Mouse (Mus musculus) MEL (cell line): ENCODE measurements around the gene H2-Ob. TPM values are rescaled to one million over a fixed set of nuclear protein-coding genes. Genes with fewer than 3 reads are reported as not detected.

Experiments used
- DNase-seq: peaks from one replicate; pipeline ENCODE4 v3.0.0; 2011; ENCODE audit warnings: low read depth, low spot score
- H3K27ac ChIP-seq: 2 replicates; pipeline ENCODE4 v1.5.1; 2012; ENCODE audit warnings: low read depth, mild to moderate bottlenecking, control low read depth, low read length, moderate library complexity; ENCODE audit not compliant: control insufficient read depth
- H3K27me3 ChIP-seq, 2 experiments: fragments of 150-350 bp in 1 of 2; sonication (generic) in 1 of 2; 2 replicates each; pipeline ENCODE4 v1.6.1; 2012; ENCODE audit warnings: low read length in 2 of 2, mild to moderate bottlenecking in 2 of 2, improper control_type of control experiment in 1 of 2, moderate library complexity in 1 of 2; ENCODE audit not compliant: insufficient read depth in 2 of 2, control insufficient read depth in 1 of 2
- H3K36me3 ChIP-seq, 2 experiments: 2 replicates each; pipeline ENCODE4 v1.6.1; 2012 to 2014; ENCODE audit warnings: low read length in 2 of 2, improper control_type of control experiment in 1 of 2, inconsistent platforms in 1 of 2, mild to moderate bottlenecking in 1 of 2; ENCODE audit not compliant: insufficient read depth in 2 of 2, control insufficient read depth in 1 of 2
- H3K4me1 ChIP-seq, 2 experiments: fragments of 150-350 bp in 1 of 2; sonication (generic) in 1 of 2; 2 replicates each; pipeline ENCODE4 v1.6.1; 2012; ENCODE audit warnings: low read length in 2 of 2, improper control_type of control experiment in 1 of 2, mild to moderate bottlenecking in 1 of 2; ENCODE audit not compliant: insufficient read depth in 2 of 2, control insufficient read depth in 1 of 2
- H3K4me3 ChIP-seq, 2 experiments: fragments of 150-350 bp in 1 of 2; sonication (generic) in 1 of 2; 2 replicates each; pipeline ENCODE4 v1.5.1; 2012; ENCODE audit warnings: low read depth in 2 of 2, low read length in 2 of 2, mild to moderate bottlenecking in 2 of 2, moderate library complexity in 2 of 2, control low read depth in 1 of 2, improper control_type of control experiment in 1 of 2; ENCODE audit not compliant: control insufficient read depth in 1 of 2, insufficient read depth in 1 of 2
- H3K79me2 ChIP-seq: 2 replicates; pipeline ENCODE4 v1.6.1; 2012; ENCODE audit warnings: mild to moderate bottlenecking, low read length, moderate library complexity; ENCODE audit not compliant: control insufficient read depth, poor library complexity, insufficient read depth
- H3K9ac ChIP-seq: 2 replicates; pipeline ENCODE4 v1.6.1; 2012; ENCODE audit warnings: low read depth, mild to moderate bottlenecking, control low read depth, low read length, moderate library complexity; ENCODE audit not compliant: control insufficient read depth, poor library complexity, severe bottlenecking
- H3K9me3 ChIP-seq: fragments of 150-350 bp; sonication (generic); replicated peaks from 2 replicates; pipeline ENCODE4 v1.6.1; 2012; ENCODE audit warnings: mild to moderate bottlenecking, low read length, improper control_type of control experiment, moderate library complexity; ENCODE audit not compliant: insufficient read depth
- BHLHE40 ChIP-seq: IDR thresholded peaks from 2 replicates; pipeline ENCODE4 v1.6.1; 2012; ENCODE audit warnings: low read depth, mild to moderate bottlenecking, inconsistent platforms, low read length, improper control_type of control experiment, borderline replicate concordance
- CHD1 ChIP-seq: IDR thresholded peaks from 2 replicates; pipeline ENCODE4 v1.6.1; 2012; ENCODE audit warnings: low read depth, mild to moderate bottlenecking, inconsistent platforms, low read length, improper control_type of control experiment
- E2F4 ChIP-seq: IDR thresholded peaks from 2 replicates; pipeline ENCODE4 v1.6.1; 2011; ENCODE audit warnings: low read depth, low read length, improper control_type of control experiment, borderline replicate concordance
- ETS1 ChIP-seq: IDR thresholded peaks from 2 replicates; pipeline ENCODE4 v1.6.1; 2012; ENCODE audit warnings: low read depth, mild to moderate bottlenecking, inconsistent platforms, low read length, improper control_type of control experiment, moderate library complexity
- GATA1 ChIP-seq: IDR thresholded peaks from 2 replicates; pipeline ENCODE4 v1.6.1; 2011; ENCODE audit warnings: low read depth, low read length, improper control_type of control experiment
- HCFC1 ChIP-seq: IDR thresholded peaks from 2 replicates; pipeline ENCODE4 v1.6.1; 2012; ENCODE audit warnings: low read depth, mild to moderate bottlenecking, inconsistent platforms, low read length, improper control_type of control experiment, moderate library complexity
- MAZ ChIP-seq: IDR thresholded peaks from 2 replicates; pipeline ENCODE4 v1.6.1; 2012; ENCODE audit warnings: low read depth, mild to moderate bottlenecking, inconsistent platforms, low read length, improper control_type of control experiment
- MXI1 ChIP-seq: IDR thresholded peaks from 2 replicates; pipeline ENCODE4 v1.6.1; 2011; ENCODE audit warnings: mild to moderate bottlenecking, low read depth, low read length, improper control_type of control experiment
- MYB ChIP-seq: IDR thresholded peaks from 2 replicates; pipeline ENCODE4 v1.6.1; 2011; ENCODE audit warnings: mild to moderate bottlenecking, low read depth, low read length, improper control_type of control experiment
- NELFE ChIP-seq: IDR thresholded peaks from 2 replicates; pipeline ENCODE4 v1.6.1; 2011; ENCODE audit warnings: low read depth, low read length, improper control_type of control experiment
- NRF1 ChIP-seq: IDR thresholded peaks from 2 replicates; pipeline ENCODE4 v1.6.1; 2014; ENCODE audit warnings: low read depth, mild to moderate bottlenecking, inconsistent platforms, low read length, improper control_type of control experiment, moderate library complexity; ENCODE audit not compliant: poor library complexity, insufficient read depth, severe bottlenecking
- POLR2AphosphoS2 ChIP-seq: IDR thresholded peaks from 2 replicates; pipeline ENCODE4 v1.6.1; 2011; ENCODE audit warnings: low read length, improper control_type of control experiment
- POLR2AphosphoS5 ChIP-seq: IDR thresholded peaks from 2 replicates; pipeline ENCODE4 v1.6.1; 2012; ENCODE audit warnings: low read depth, borderline replicate concordance, mild to moderate bottlenecking, inconsistent platforms, low read length, moderate library complexity, mixed read lengths
- RAD21 ChIP-seq: IDR thresholded peaks from 2 replicates; pipeline ENCODE4 v1.6.1; 2011; ENCODE audit warnings: mild to moderate bottlenecking, low read depth, low read length, improper control_type of control experiment
- RCOR1 ChIP-seq: IDR thresholded peaks from 2 replicates; pipeline ENCODE4 v1.6.1; 2012; ENCODE audit warnings: low read depth, mild to moderate bottlenecking, inconsistent platforms, low read length, improper control_type of control experiment
- TAL1 ChIP-seq: IDR thresholded peaks from 2 replicates; pipeline ENCODE4 v1.6.1; 2012; ENCODE audit warnings: mild to moderate bottlenecking, inconsistent platforms, low read length, moderate library complexity, mixed read lengths
- UBTF ChIP-seq: IDR thresholded peaks from 2 replicates; pipeline ENCODE4 v1.6.1; 2012; ENCODE audit warnings: low read depth, mild to moderate bottlenecking, inconsistent platforms, low read length, improper control_type of control experiment, moderate library complexity, borderline replicate concordance; ENCODE audit not compliant: insufficient read depth
- USF2 ChIP-seq, 2 experiments: IDR thresholded peaks; 2 replicates each; pipeline ENCODE4 v1.6.1; 2011 to 2012; ENCODE audit warnings: improper control_type of control experiment in 2 of 2, low read length in 2 of 2, borderline replicate concordance in 1 of 2, inconsistent platforms in 1 of 2, low read depth in 1 of 2, mild to moderate bottlenecking in 1 of 2; ENCODE audit not compliant: insufficient read depth in 1 of 2
- ZKSCAN1 ChIP-seq: IDR thresholded peaks from 2 replicates; pipeline ENCODE4 v1.6.1; 2012; ENCODE audit warnings: low read depth, mild to moderate bottlenecking, inconsistent platforms, low read length, improper control_type of control experiment, moderate library complexity
- ZNF384 ChIP-seq: IDR thresholded peaks from 2 replicates; pipeline ENCODE4 v1.6.1; 2012; ENCODE audit warnings: low read depth, mild to moderate bottlenecking, inconsistent platforms, low read length, improper control_type of control experiment
- polyA plus RNA-seq, 2 experiments: library from polyadenylated mRNA; stranded (reverse) in 1 of 2; unstranded in 1 of 2; fragments of >175 nt in 1 of 2; fragments of >200 nt in 1 of 2; gene quantifications; 2 replicates each; pipeline versions ENCODE4 v1.2.1 to v1.2.4; 2012; ENCODE audit warnings: low replicate concordance in 2 of 2, low read depth in 1 of 2; ENCODE audit not compliant: insufficient read length in 2 of 2, insufficient read depth in 1 of 2, missing spikeins in 1 of 2
- total RNA-seq: library from RNA; depleted of rRNA; stranded (reverse); fragments of 300-350 nt; gene quantifications from 2 replicates; pipeline ENCODE4 v1.2.3, GENCODE M21; 2012

H2-Ob gene
- total and polyA plus RNA-seq, 3 experiments: 0.81 to 2.0 TPM; not detected in 1

- Histone ChIP-seq H3K36me3 (peaks cover 0 to 7% of the 10 kb centered on the region in 2 experiments; a peak in 3 of 4 replicates), H3K4me1 (peaks cover 13 to 23% of the 10 kb centered on the region in 2 experiments), H3K27ac (no peak overlapping the region), H3K27me3 (no peaks in the 10 kb centered on the region), H3K4me3 (peak overlapping the region in 1 of 2 experiments; percentile 42; a peak in 2 of 4 replicates), H3K79me2 (peaks cover 10% of the 10 kb centered on the region), H3K9ac (no peak overlapping the region), H3K9me3 (no peaks in the 10 kb centered on the region)
- no peak for TF ChIP-seq E2F4
- no peak for TF ChIP-seq CHD1
- no peak for TF ChIP-seq UBTF
- no peak for TF ChIP-seq BHLHE40
- TF ChIP-seq GATA1: no peak
- TF ChIP-seq TAL1: no peak
- TF ChIP-seq ZNF384: no peak
- TF ChIP-seq MXI1: no peak
- no peak for TF ChIP-seq HCFC1
- no peak for DNase-seq
Observed at GRCm38 (mm10) chr17:34188986-34189385, 49.7 kb upstream of the H2-Ob start.

DNA sequence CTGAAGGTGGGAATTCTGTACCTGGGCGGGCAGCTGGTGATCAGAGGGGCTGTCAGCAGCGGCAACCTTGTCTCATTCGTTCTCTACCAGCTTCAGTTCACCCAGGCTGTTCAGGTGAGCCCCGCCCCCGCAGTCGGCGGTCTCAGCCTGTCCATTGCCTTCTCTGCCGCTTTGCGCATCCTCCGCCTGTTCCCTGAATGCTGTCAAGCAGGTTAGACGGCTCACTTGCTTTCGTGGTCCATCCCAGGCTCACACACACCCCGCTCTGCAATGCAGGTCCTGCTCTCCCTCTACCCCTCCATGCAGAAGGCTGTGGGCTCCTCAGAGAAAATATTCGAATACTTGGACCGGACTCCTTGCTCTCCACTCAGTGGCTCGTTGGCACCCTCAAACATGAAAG, 45.9 kb upstream of the H2-Ob start:
- TF ChIP-seq GATA1 (no peak), NRF1 (no peak), RAD21 (no peak), POLR2AphosphoS5 (no peak), MXI1 (no peak), ETS1 (no peak), MYB (no peak), RCOR1 (no peak), MAZ (no peak), ZKSCAN1 (no peak), POLR2AphosphoS2 (no peak), E2F4 (no peak), HCFC1 (no peak), NELFE (no peak), USF2 (IDR thresholded peaks at IDR 0.05; ENCODE audit: borderline replicate concordance in 1 of 2, insufficient read depth in 1 of 2, low read depth in 1 of 2, low read length in 2 of 2) (no peak)
- TF ChIP-seq, all 39 proteins: peak for 0
- no peaks in the 10 kb centered on the region for H3K27me3 ChIP-seq
- no peak overlapping the region for H3K4me3 ChIP-seq
- H3K9ac ChIP-seq: no peak overlapping the region
- peaks cover 7% of the 10 kb centered on the region for H3K79me2 ChIP-seq
- peaks cover 0 to 3% of the 10 kb centered on the region in 2 experiments; a peak in 2 of 4 replicates for H3K36me3 ChIP-seq
- no peak overlapping the region for H3K27ac ChIP-seq
- no peak for DNase-seq
- H3K4me1 ChIP-seq: peaks cover 8 to 11% of the 10 kb centered on the region in 2 experiments; a peak in 3 of 4 replicates
- no peaks in the 10 kb centered on the region for H3K9me3 ChIP-seq
